Mouse (Mus musculus): Measurements from ENCODE around the gene Mark2. TPM values are rescaled to one million over a fixed set of nuclear protein-coding genes. Genes with fewer than 3 reads are reported as not detected.
"Not testable (repeated sequence)": the region's sequence is repeated elsewhere in the genome, so short reads cannot be mapped to it uniquely, and the experiment has no call there.

Mark2 gene
- 10 to 100 TPM; 38.2 to 45.8 TPM for total RNA-seq (2021)
- long read RNA-seq, experiment 1, full-length matches to known transcripts, result 43 of 74 reads
- long read RNA-seq, experiment 1, partial matches to known transcripts, result 1 of 74 reads
- long read RNA-seq, experiment 1, other reads (novel, unspliced or antisense), result 30 of 74 reads
- long read RNA-seq, experiment 2, full-length matches to known transcripts, result 37 of 52 reads
- long read RNA-seq, experiment 2, partial matches to known transcripts, result 5 of 52 reads
- long read RNA-seq, experiment 2, other reads (novel, unspliced or antisense), result 10 of 52 reads

DNA sequence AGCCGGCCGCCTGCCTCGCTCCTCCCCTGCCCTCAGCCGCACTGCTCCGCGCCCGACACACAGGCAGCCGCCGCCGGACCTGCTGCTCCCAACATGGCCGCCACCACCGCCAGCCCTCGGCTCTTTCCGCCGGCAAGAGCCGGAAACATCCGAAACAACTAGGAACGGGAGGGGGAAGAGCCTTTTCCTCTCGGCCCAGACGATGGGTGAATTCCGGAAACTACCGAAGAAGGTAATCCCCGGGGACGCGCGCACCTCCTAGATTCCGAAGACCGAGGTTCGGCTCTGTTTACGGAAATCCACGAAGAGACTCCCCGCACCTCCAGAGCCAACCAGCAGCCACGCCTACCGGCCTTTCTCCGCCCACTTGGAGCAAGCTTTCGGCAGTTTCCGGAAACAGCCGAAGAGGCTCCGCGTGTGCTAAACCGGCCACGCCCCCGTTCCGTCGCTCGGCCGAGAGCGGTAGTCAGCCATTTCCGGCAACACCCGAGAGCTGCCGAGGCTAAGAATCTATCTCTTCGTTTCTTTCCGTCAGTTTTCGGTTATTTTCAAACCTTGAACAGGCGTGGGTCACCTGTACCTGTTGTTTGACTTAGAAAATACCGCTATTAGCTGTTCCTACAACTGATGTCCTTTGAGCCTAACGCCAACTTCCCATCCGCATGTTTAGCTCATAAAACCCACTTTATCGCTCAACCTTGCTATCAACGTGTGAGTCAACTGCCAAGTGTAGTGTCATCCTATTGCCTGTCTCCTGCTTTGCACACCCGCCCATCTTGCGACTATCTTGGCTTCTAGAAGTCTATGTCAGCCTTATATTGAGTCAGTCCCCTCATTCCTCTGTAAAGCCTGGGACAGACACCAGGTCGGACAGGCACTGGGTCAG is at the start of gene Mark2:
Gene Mark2 (minus strand): TSS at position 349 of the 886 bp plus-strand sequence.
- peak; percentile 98 for DNase-seq

DNA sequence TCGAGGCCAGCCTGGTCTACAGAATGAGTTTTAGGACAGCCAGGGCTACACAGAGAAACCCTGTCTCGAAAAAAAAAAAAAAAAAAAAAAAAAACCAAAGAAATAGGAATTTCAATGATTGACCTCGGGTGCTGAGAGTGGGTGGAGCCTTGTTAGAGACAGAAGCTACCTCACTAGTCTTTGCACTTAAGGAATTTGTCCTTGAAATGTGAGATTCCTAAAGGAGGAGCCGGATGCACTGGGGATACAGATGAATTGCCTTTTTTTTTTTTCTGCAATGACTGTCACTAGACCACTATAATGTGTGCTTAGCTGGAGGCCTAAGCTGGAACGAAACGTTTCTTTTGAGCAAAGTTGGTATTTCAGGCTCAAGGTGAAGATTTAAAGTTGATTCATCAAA is 46.8 kb upstream of the Mark2 start:
- no peak for DNase-seq

DNA sequence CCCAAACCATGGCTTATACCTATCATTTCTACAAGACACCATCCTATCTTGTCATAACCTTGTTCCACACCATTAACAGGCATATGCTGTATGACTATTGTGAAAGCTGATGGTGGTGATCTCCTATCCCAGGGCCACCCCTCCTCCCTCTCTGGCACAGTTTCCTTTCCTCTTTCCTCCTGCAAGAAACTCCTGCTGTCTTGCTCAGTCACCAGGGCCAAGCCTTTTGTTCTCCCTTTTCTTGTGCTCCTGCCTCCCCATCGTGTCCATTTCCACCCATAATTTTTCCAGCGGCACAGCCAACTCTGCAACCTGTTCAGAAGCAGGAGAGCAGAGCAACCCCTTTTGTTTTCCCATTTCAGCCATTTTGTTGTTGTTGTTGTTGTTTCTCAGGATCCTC is 44.4 kb upstream of the Mark2 start:
- DNase-seq, result no peak

DNA sequence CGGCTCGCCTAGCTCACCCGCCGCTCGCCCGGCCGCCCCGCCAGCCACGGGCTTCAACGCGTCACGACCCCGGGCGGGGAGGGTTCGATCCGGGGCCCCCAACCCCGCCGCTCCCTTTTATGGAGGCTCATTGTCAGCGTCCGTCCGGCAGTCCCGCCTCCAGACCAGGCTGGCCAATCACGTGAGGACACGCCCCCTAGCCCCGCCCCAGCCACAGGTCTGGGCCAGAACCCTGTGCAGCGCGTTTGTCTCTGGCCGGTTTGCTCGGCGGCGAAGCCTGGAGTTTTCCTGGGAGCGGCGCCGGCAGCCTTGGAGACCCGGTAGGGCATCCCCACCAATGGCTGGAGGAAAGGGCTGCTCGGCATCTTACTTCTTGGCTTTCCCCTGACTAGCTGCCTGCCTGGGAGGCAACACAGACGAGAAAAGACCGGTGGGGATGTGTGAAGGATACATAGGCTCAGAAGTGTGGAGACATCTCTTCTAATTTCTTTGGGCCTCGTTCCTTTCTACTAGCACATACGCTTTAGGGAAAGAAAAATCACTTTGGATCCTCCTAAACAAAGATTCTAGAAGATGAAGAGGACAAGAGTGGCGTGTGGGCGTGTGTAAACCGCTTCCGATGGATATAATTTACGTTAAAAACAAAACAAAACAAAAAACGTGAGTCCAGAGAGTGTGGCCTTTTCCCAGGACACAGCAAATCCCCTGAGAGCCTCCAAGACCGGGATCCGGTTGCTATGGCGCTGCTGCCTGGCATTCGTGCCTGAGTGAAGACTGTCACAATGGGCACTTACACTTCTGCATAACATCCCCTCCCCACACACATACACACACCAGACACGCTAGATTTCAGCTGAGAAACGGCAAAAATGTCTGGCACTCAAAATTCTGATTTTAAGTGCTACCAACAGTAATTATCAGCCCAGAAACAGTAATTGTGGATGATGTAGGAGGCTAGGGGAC is 41.5 kb upstream of the Mark2 start, which contains the start of gene Spindoc:
Gene Spindoc (minus strand): TSS at position 92 of the 963 bp plus-strand sequence.
- DNase-seq, result peak; percentile 99

DNA sequence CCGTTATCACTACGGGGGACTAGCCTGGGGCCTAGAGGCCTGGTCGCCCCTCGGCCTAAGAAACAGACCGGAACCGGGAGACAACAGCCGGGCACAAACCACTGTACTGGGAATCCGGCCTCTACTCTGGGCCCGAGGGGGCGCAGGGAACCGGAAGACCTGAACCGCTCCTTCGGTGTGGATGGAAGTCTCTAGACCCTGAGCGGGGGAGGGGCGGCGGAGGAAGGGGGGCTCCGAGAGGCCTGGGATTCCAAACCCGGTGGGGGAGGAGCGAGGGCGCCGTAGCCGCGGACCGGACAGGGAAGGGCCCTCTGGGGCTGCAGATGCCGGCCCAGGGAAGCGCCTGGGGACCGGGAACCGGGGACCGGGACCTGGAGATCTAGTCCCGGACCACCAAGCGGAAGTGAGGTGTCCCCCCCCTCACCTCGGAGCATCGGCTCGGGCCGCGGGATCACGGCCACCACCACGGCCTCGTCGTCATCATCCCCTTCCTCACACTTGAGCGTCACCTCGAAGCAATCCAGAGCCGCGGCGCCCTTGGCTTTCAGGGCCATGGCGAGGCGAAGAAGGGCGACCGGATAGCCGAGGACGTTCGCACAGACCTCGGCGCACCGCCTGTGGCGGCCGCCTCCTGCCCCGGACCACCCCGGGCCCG is 40.7 kb upstream of the Mark2 start:
- DNase-seq, result peak; percentile 70

DNA sequence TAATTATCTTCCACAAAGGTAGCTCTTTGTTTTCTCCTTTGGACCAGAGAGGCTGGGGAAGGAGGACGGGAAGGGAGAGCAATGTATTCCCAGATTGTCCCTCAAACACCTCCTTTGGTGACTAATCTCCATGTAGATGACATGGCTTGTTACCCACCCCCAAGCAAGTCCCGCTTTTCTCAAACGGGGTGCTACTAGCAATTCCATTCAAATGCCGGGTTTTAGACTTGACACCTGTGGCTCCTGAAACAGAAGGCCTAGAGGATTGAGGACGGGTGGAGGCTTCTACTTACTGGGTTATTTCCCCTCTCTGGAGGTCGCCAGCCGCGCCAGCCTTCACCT is 40.2 kb upstream of the Mark2 start:
- no peak for DNase-seq

DNA sequence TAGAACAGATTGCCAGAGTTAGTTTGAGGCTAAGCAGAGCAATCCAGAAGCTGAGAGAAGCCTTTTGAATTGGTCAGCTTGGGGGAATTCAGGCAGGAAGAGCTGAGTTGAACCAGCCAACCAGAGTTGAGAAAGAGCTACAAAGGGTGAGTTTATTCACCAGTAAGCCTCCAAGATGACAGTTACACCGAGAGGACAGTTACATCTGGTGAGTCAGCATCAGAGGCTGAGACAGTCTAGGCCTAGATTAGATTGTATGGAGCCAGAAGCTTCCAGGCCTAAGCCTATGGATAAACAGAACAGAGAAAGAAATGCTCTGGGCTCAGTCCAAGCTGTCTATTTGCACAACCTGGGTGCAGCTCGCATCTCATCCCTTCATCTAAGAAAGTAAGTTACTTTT is 36.0 kb upstream of the Mark2 start:
- DNase-seq, result no peak

DNA sequence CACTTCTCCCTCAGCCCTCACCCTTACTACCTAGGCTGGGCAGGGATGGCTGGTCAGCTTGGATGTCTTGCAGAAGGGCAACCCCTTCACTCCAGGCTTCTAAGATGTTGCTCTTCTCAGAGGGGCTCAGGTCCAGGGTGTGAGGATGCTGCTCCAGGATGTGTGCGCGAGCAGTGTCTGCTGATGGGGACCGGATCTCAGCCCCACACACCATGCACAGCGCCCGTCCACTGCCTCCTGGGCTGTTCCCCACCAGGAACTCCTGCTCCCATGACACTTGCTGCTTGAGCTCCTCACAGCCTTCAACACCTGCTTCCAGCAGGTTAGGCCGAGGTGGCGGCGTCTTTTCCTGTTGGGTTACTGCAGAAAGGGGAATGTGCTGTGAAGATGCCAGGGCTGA is 32.8 kb upstream of the Mark2 start:
- no peak for DNase-seq

DNA sequence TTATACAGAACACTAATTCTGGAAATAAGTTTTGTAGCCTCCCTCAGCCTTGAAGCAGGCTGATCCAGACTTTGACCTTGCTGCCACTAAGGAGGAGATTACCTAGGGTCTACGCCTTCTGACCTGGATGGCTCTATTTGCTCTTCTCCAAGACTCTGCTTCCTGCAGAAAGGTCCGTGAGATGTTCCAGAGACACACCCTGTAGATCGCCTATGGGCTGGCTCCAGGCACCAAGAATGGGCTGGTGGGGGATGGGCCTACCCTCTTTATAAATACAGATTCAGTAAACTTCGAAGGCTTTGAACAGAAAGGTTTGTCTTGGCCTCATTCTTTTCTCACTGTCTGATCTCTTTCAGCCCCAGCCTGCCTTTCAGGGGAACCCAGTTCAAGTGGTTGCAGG is 27.8 kb upstream of the Mark2 start:
- DNase-seq, result not testable (repeated sequence)

DNA sequence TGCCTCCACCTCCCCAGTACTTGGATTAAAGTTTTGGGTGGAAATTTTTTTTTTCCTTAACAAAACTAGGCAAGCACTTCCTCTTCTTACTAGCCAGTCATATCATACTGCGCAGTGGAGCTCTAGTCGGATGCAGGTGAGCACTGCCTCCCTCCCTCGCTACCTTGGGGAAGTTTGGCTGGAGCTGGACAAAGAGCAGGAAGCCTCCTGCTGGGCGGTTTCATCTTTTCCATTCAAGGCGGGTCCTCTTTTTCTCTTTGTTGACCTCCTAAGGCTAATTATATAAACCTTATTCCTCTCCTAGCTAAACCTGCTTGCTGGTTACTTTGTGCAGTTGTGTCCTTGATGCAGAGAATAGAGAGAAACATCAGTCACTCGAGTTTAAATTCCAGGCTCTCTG is 12.0 kb upstream of the Mark2 start:
- no peak for DNase-seq

DNA sequence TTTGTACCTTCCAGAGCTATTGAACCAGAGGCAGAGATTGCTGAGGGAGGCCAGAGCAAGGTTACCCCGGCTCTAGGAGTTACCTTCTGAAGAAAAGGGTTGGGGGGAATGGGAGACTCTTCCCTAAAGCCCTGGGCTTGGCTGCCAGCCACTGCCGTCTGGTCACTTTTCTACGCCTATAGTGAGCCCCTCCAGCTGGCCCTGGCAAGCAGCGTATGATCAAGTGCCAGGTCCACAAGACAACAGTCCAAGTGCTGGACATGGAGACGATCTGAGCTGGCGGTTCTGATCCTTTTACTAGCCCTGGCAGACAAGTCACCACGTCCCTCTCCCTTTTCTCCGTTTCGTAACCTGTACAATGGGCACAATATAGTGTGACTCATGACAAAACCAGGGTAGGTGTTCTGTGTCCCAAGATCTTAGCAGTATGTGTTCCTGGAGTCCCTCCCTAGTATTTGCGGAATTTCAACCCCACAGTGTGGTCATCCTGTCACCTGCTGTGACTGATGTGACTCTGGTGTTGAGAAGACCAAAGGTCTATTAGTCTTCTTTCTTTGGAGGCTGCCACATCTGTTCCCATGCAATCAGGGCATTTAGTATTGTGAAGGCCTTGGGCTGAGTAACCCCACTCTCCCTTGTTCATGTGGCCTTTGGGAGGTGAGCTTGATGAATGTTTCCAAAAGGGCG is 11.3 kb upstream of the Mark2 start:
- DNase-seq, result no peak

DNA sequence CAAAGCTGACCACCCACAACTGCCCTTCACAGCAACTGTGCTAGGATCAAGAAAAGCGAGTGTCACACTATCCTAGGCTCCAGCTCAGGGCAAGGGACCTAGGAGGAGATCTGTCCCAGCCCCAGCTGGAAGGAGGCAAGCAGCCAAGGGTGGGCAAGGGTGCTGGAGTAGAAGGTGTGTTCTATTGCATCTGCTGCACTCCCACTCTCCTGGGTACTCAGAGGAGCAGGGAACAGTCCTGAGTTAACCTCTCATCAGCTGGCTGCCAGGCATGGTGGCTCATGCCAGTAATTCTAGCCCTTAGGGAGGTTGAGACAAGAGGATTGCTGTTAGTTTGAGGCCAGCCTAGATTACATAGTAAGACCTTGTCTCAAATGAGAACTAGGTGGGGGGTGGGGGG is 8.3 kb upstream of the Mark2 start:
- DNase-seq, result peak; percentile 15

DNA sequence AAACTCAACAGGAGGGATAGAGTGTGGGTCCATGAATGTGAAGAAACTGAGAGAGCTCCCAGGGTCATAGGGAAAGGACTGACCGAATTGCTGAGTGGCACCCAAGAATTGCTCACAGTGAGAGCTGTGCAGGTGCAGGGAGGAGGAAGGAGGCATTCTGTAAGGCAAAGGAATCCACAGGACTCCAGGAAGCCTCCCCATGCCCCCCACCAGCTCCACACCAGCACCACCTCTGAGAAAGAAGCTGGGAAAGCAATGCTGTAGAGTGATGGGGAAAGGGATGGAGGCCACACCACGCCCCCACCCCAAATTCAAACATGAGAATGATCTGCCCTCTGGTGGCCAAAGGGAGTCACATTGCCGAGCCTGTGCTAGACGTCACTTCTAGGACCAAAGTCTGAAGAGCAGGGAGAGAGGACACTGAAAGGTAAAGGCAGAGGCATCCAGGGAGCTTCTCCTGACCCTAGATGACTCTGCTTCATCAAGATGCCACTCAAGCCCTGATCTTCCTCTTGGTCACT is 3.6 kb upstream of the Mark2 start:
- peak; percentile 33 for DNase-seq

DNA sequence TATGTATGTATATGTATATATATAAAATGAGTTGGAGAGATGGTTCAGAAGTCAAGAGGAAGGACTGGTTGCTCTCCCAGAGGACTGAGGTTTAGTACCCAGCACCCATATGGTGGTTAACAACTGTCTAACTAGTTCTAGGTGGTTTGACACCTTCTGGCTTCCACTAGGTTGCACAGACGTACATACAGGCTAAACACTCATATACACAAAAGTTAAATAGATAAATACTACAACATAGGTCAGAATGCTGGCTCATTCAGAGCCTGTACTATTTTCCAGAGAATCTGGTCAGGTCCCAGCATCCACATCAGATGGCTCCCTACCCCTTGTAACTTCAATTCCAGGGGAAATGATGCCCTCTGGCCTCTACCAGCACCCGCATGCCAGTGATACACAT is 986 bp upstream of the Mark2 start:
- no peak for DNase-seq

DNA sequence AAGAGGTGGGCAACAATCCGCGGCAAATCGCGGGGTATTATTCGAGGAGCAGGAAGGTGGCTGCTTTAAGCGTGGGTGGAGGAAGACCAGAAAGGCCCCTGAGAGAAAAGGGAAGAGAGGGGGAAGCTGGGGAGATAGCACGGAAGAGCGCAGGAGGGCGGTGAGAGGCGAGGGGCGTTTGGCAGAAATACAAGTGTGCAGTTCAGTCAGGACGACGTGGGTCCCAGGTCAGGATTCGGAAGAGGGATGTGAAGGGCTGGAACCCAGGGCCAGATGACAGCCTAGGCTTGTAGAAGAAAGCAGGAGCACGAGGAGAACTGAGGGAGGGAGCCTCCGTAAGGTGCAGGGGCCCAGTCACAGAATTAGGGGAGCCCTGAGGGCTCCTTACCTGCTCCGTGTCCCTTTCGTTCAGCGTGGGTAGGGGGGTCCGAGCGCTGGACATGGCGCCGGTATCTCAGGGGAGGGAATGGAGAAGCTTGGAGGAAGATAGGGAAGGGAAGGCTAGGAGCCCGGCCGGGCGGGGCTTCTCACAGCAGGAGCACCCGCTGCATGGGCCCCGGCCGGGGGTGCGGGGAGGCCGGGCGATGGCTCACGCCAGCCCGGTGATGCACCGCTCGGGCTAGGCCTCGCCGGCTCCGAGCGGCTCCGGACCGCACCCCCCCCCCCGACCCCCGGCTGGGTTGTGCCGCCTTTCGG is 732 bp downstream of the Mark2 start:
- no peak for DNase-seq

DNA sequence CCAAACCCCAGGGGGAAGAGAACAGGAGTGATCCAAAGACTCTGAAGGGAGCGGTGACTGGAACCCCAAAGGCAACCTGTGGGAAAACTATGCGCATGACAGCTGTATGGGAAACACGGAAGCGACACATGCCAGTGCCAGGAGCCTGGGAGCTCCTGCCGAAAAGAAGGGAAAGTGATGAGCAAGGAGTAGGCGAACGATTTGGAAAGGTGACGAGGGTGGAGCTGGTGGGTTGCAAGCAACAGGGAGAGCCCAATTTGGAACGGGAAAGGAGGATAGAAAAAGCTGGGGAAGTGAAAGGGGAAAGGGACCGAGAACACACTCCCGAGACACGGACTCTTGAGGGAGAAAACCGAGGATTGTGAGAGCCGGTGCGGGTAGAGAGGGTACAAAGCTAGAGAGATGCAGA is 1.3 kb downstream of the Mark2 start:
- no peak for DNase-seq

DNA sequence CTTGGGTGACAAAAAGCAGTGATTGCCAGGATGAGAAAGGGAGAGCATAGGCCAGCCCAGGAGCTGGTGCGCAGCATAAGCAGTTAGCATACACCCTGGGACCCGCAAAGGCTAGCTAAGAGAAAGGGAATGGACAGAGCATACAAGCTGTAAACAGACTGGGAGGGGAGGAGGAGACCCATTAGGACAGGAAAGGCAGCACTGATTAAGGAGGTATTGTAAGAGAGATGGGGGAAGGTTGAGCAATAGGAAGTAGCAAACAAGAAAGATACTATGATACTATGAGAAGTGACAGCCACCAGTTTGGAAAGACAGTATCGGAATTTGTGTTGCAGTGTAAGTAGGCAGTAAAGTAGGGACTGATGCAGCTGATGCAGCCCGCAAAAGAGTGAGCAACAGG is 1.8 kb downstream of the Mark2 start:
- no peak for DNase-seq

DNA sequence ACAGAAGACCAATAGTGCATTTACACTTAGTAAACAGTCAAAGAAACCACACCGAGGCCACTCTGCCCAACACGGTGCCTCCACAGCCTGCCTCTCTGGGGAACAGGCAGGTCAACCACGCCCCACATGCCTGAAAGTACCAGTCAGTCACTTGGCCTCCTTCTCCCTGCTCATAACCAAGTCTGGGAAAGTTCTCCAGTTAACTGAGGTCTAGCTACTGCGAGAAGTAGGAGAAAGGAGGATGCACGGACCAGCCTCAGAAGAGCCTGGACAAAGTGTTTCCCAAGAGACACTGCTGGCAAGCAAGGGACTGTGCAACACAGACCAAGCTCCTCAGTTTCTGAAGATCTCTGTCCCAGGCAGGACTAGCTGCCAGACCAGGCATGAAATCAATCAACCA is 2.6 kb downstream of the Mark2 start:
- peak; percentile 14 for DNase-seq

DNA sequence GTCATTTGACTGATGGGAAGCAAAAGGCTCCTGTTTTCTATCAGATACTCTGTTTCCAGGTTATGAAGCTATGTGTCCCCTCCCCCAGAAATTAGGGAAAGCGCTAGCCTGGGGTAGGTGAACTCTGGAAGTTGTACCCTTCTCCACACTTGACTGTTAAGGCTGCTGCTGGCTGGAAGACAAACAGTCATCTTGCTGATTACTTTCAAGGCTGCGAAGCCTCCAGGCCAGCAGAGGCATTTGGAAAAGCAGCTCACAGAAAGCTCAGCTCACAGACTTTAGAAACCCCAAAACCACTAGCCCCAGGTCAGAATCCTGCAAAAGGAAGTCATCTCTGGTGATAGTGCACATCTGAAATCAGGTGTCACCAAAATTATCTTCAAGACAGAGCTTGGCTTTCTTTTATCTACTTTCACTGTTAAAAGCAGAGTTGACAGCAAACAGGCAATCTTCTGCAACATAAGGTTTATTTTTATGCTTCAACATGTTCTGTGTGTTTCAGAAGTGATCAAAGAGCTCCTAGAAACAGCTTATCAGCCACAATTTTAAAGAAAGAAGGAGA is 3.8 kb downstream of the Mark2 start:
- no peak for DNase-seq

DNA sequence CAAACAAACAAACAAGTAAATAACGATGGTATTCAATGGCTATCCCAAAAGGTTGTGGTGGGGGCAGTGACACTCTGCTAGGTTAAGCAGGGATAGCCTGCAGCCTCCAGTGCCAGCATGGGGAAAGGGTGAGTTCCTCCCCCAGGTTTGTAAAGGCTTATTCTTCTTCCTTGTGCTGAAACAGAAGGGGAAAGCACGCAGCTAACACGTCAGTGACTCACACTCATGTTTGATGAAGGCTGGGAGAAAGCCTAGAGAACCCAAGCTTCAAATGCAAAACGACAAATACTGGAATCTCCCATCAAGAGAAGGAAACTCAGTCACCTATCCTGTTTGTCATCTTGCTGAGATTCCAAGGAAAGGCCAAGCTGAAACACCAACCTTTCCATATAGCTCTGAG is 6.0 kb downstream of the Mark2 start:
- DNase-seq, result no peak
